Mouse (Mus musculus) hindlimb bud, embryonic 11.5 days (tissue): ENCODE measurements around the gene Arrdc2.

Source experiments
- DNase-seq: peaks from one replicate; pipeline ENCODE4 v3.0.0-alpha.2; 2012; ENCODE audit warnings: low read depth, low spot score; ENCODE audit errors: extremely low spot score

Gene Arrdc2

GRCm38 (mm10) chr8:70864712-70865221, 25.2 kb upstream of the Arrdc2 start:
- no peak for DNase-seq

GRCm38 (mm10) chr8:70863956-70864711, 24.6 kb upstream of the Arrdc2 start:
- no peak for DNase-seq

- DNase-seq = no peak
Measured at GRCm38 (mm10) chr8:70862824-70863641, 23.5 kb upstream of the Arrdc2 start, which contains the start of gene Kcnn1. TSS of gene Kcnn1 (minus strand) at chr8:70863258.

- DNase-seq = no peak
Measured at GRCm38 (mm10) chr8:70857516-70857915, 18.0 kb upstream of the Arrdc2 start.

- DNase-seq = no peak
Measured at GRCm38 (mm10) chr8:70856541-70857197, 17.1 kb upstream of the Arrdc2 start.

- no peak for DNase-seq
Measured at GRCm38 (mm10) chr8:70856028-70856427, 16.5 kb upstream of the Arrdc2 start.

GRCm38 (mm10) chr8:70853863-70854262, 14.3 kb upstream of the Arrdc2 start:
- DNase-seq = no peak

- DNase-seq = no peak
Measured at GRCm38 (mm10) chr8:70852595-70853231, 13.2 kb upstream of the Arrdc2 start.

GRCm38 (mm10) chr8:70851837-70852236, 12.3 kb upstream of the Arrdc2 start:
- DNase-seq = no peak

GRCm38 (mm10) chr8:70850947-70851346, 11.4 kb upstream of the Arrdc2 start:
- DNase-seq = no peak

GRCm38 (mm10) chr8:70850132-70850845, 10.8 kb upstream of the Arrdc2 start:
- no peak for DNase-seq

- DNase-seq = no peak
Measured at GRCm38 (mm10) chr8:70849333-70849990, 9.9 kb upstream of the Arrdc2 start.

- DNase-seq = no peak
Measured at GRCm38 (mm10) chr8:70846371-70847154, 7.0 kb upstream of the Arrdc2 start.

GRCm38 (mm10) chr8:70845108-70845507, 5.6 kb upstream of the Arrdc2 start:
- no peak for DNase-seq

GRCm38 (mm10) chr8:70844523-70844922, 5.0 kb upstream of the Arrdc2 start:
- DNase-seq = no peak

GRCm38 (mm10) chr8:70843941-70844340, 4.4 kb upstream of the Arrdc2 start:
- DNase-seq = no peak

- no peak for DNase-seq
Measured at GRCm38 (mm10) chr8:70843214-70843773, 3.8 kb upstream of the Arrdc2 start.

- DNase-seq = no peak
Measured at GRCm38 (mm10) chr8:70842484-70842883, 3.0 kb upstream of the Arrdc2 start.
